In the genomic region with DNA sequence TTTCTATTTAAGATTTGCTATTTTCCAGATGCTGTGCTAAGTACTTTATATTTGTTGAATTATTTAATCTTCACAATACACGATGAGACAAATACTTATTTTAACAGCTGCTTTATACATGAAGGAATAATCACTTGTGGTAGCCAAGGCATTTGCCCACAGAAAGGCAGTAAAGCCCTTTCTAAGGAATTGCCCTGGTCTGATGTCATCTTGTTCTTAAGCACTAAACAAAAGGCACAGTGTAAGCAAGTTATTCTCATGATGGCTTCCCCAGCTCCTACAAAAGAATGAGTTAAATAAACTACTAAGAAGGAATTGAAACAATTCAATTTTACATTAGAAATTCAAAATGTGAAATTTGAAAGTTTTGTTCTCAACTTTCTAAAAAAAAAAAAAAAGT, we compare ENCODE assay signal across 31 mouse cellular contexts.
DNase-seq lines count a peak whose midpoint lies in the region; ATAC-seq lines count a peak whose summit lies in the region.
"Had no signal": no experiment of that assay in that cellular context is flagged by ENCODE, and none has a peak within 500 bp of the region (broad histone marks: within the 10 kb centered on the region; RNA-seq: fewer than 3 reads in every experiment).

No protein-coding gene starts in this region.

- no peak for ATAC-seq in forebrain, embryonic 15.5 days (replicated peaks)
- ATAC-seq in midbrain, embryonic 14.5 days (ENCODE audit: low FRiP score, low TSS enrichment) = no peak
- ATAC-seq in midbrain, embryonic 13.5 days = no peak
- peak; percentile 79; the same call in 1 of the 2 replicates for ATAC-seq in forebrain, embryonic 13.5 days
- ATAC-seq: intestine, postnatal 0 days; Patski had no signal

- H3K4me3 ChIP-seq in forebrain, embryonic 10.5 days = no peak overlapping the region
- H3K4me3 ChIP-seq in forebrain, embryonic 15.5 days = no peak overlapping the region
- no peak overlapping the region for H3K4me3 ChIP-seq in midbrain, embryonic 14.5 days (replicated peaks; ENCODE audit: low read depth, low read length)
- H3K4me3 ChIP-seq in midbrain, embryonic 13.5 days (replicated peaks) = no peak overlapping the region
- no peak overlapping the region for H3K4me3 ChIP-seq in forebrain, embryonic 13.5 days
- no peak overlapping the region for H3K4me3 ChIP-seq in embryonic facial prominence, embryonic 10.5 days
- H3K4me3 ChIP-seq: embryonic facial prominence, embryonic 13.5 days; gastrocnemius, adult 2 months; heart, adult 2 months; heart, embryonic 12.5 days; left cerebral cortex, adult 2 months; limb, embryonic 12.5 days; liver, embryonic 15.5 days had no signal

- H3K4me1 ChIP-seq in forebrain, embryonic 10.5 days = peaks cover 19% of the 10 kb centered on the region
- 0 out of 2 replicates have a peak, but pooled peaks cover 8% of the 10 kb centered on the region for H3K4me1 ChIP-seq in forebrain, embryonic 15.5 days
- H3K4me1 ChIP-seq in midbrain, embryonic 14.5 days (ENCODE audit: control insufficient read depth, insufficient read depth, low read length) = 0 out of 2 replicates have a peak, but pooled peaks cover 4% of the 10 kb centered on the region
- H3K4me1 ChIP-seq in midbrain, embryonic 13.5 days (replicated peaks) = peaks cover 4% of the 10 kb centered on the region
- peaks cover 9% of the 10 kb centered on the region; the same call in 1 of the 2 replicates for H3K4me1 ChIP-seq in forebrain, embryonic 13.5 days
- peaks cover 3% of the 10 kb centered on the region; the same call in 1 of the 2 replicates for H3K4me1 ChIP-seq in embryonic facial prominence, embryonic 10.5 days
- H3K4me1 ChIP-seq: embryonic facial prominence, embryonic 13.5 days; heart, embryonic 12.5 days; liver, embryonic 15.5 days had no signal

- H3K4me2 ChIP-seq in forebrain, embryonic 15.5 days (replicated peaks) = no peak overlapping the region
- no peak overlapping the region for H3K4me2 ChIP-seq in midbrain, embryonic 14.5 days (ENCODE audit: low read length)
- H3K4me2 ChIP-seq in midbrain, embryonic 13.5 days (replicated peaks) = no peak overlapping the region
- no peak overlapping the region for H3K4me2 ChIP-seq in forebrain, embryonic 13.5 days
- H3K4me2 ChIP-seq: embryonic facial prominence, embryonic 13.5 days; heart, embryonic 12.5 days; hindbrain, embryonic 14.5 days; limb, embryonic 12.5 days; liver, embryonic 15.5 days; lung, embryonic 14.5 days had no signal

- H3K9ac ChIP-seq in forebrain, embryonic 15.5 days (replicated peaks) = no peak overlapping the region
- no peak overlapping the region for H3K9ac ChIP-seq in midbrain, embryonic 14.5 days (replicated peaks; ENCODE audit: low read length)
- H3K9ac ChIP-seq in midbrain, embryonic 13.5 days (replicated peaks) = no peak overlapping the region
- no peak overlapping the region for H3K9ac ChIP-seq in forebrain, embryonic 13.5 days
- H3K9ac ChIP-seq: embryonic facial prominence, embryonic 13.5 days; heart, embryonic 12.5 days; hindbrain, embryonic 14.5 days; limb, embryonic 12.5 days; liver, embryonic 15.5 days; lung, embryonic 14.5 days had no signal

- H3K27me3 ChIP-seq in forebrain, embryonic 10.5 days (ENCODE audit: poor library complexity, severe bottlenecking) = no peaks in the 10 kb centered on the region
- H3K27me3 ChIP-seq in forebrain, embryonic 15.5 days = no peaks in the 10 kb centered on the region
- no peaks in the 10 kb centered on the region for H3K27me3 ChIP-seq in midbrain, embryonic 14.5 days (ENCODE audit: control insufficient read depth, insufficient read depth, low read length)
- H3K27me3 ChIP-seq in midbrain, embryonic 13.5 days = no peaks in the 10 kb centered on the region
- no peaks in the 10 kb centered on the region for H3K27me3 ChIP-seq in forebrain, embryonic 13.5 days
- no peaks in the 10 kb centered on the region for H3K27me3 ChIP-seq in embryonic facial prominence, embryonic 10.5 days (replicated peaks; ENCODE audit: low read depth, poor library complexity, severe bottlenecking)
- H3K27me3 ChIP-seq: embryonic facial prominence, embryonic 13.5 days; heart, embryonic 12.5 days; limb, embryonic 12.5 days; liver, embryonic 15.5 days had no signal

- no peaks in the 10 kb centered on the region for H3K9me3 ChIP-seq in forebrain, embryonic 10.5 days
- H3K9me3 ChIP-seq in forebrain, embryonic 15.5 days = no peaks in the 10 kb centered on the region
- H3K9me3 ChIP-seq in midbrain, embryonic 14.5 days (ENCODE audit: control insufficient read depth, low read length) = no peaks in the 10 kb centered on the region
- H3K9me3 ChIP-seq in midbrain, embryonic 13.5 days = no peaks in the 10 kb centered on the region
- no peaks in the 10 kb centered on the region for H3K9me3 ChIP-seq in forebrain, embryonic 13.5 days (replicated peaks)
- H3K9me3 ChIP-seq in embryonic facial prominence, embryonic 10.5 days = no peaks in the 10 kb centered on the region
- H3K9me3 ChIP-seq: embryonic facial prominence, embryonic 13.5 days; heart, embryonic 12.5 days; limb, embryonic 12.5 days; liver, embryonic 15.5 days had no signal

- no peaks in the 10 kb centered on the region for H3K36me3 ChIP-seq in forebrain, embryonic 10.5 days (replicated peaks)
- H3K36me3 ChIP-seq in forebrain, embryonic 15.5 days = no peaks in the 10 kb centered on the region
- H3K36me3 ChIP-seq in midbrain, embryonic 14.5 days (ENCODE audit: control insufficient read depth, insufficient read depth, low read length) = no peaks in the 10 kb centered on the region
- H3K36me3 ChIP-seq in midbrain, embryonic 13.5 days = no peaks in the 10 kb centered on the region
- no peaks in the 10 kb centered on the region for H3K36me3 ChIP-seq in forebrain, embryonic 13.5 days (ENCODE audit: poor library complexity, severe bottlenecking)
- no peaks in the 10 kb centered on the region for H3K36me3 ChIP-seq in embryonic facial prominence, embryonic 10.5 days (replicated peaks)
- H3K36me3 ChIP-seq: embryonic facial prominence, embryonic 13.5 days; G1E; heart, embryonic 12.5 days; limb, embryonic 12.5 days; liver, embryonic 15.5 days had no signal

- DNase-seq in forebrain, embryonic 10.5 days (ENCODE audit: extremely low spot score, low spot score) = no peak
- peak; percentile 15 for DNase-seq in midbrain, embryonic 14.5 days
- DNase-seq in embryonic facial prominence, embryonic 10.5 days (ENCODE audit: low spot score) = no peak
- DNase-seq in kidney, postnatal 10 days = no peak
- DNase-seq: adrenal gland, postnatal 10 days; cerebellum, adult 18-20 months; cerebellum, postnatal 10 days; gastrocnemius, adult 2 months; gastrocnemius, postnatal 36 days; heart, adult 2 months; heart, postnatal 4 days; kidney, adult 9 months; kidney, postnatal 14 days; lung, embryonic 14.5 days; lung, postnatal 14 days; right cerebral cortex, postnatal 4 days; thymus, adult 18-20 months; thymus, postnatal 25 days had no signal

- 30% methylated on average over 1 of the region's 1 CpGs for WGBS in forebrain, embryonic 10.5 days
- 5% methylated on average over 1 of the region's 1 CpGs for WGBS in forebrain, embryonic 15.5 days
- WGBS in midbrain, embryonic 14.5 days = 23% methylated on average over 1 of the region's 1 CpGs
- 23% methylated on average over 1 of the region's 1 CpGs for WGBS in midbrain, embryonic 13.5 days
- WGBS in forebrain, embryonic 13.5 days = 7% methylated on average over 1 of the region's 1 CpGs
- WGBS in embryonic facial prominence, embryonic 10.5 days = 36% methylated on average over 1 of the region's 1 CpGs

- H3K27ac ChIP-seq in forebrain, embryonic 10.5 days = peak overlapping the region; percentile 68; the same call in 1 of the 2 replicates
- no peak overlapping the region for H3K27ac ChIP-seq in forebrain, embryonic 15.5 days (replicated peaks)
- H3K27ac ChIP-seq in midbrain, embryonic 14.5 days (replicated peaks; ENCODE audit: low read depth, low read length) = no peak overlapping the region
- H3K27ac ChIP-seq in midbrain, embryonic 13.5 days = no peak overlapping the region
- H3K27ac ChIP-seq in forebrain, embryonic 13.5 days = no peak overlapping the region
- no peak overlapping the region for H3K27ac ChIP-seq in embryonic facial prominence, embryonic 10.5 days (replicated peaks)
- H3K27ac ChIP-seq: embryonic facial prominence, embryonic 13.5 days; gastrocnemius, adult 2 months; heart, adult 2 months; hindbrain, embryonic 14.5 days; left cerebral cortex, adult 2 months; limb, embryonic 12.5 days; liver, embryonic 15.5 days; stomach, postnatal 0 days had no signal
